Mouse (Mus musculus) cerebellum, adult 8-10 months (tissue): ENCODE data around the gene 9530077C05Rik.
A peak's percentile ranks its signal among the peaks of the same experiment; 100 is the strongest.
"Not testable (repeated sequence)": the region's sequence is repeated elsewhere in the genome, so short reads cannot be mapped to it uniquely, and the experiment has no call there.

ENCODE experiments used
- DNase-seq: peaks from one replicate; pipeline ENCODE4 v3.0.0; 2022

Gene 9530077C05Rik

DNA sequence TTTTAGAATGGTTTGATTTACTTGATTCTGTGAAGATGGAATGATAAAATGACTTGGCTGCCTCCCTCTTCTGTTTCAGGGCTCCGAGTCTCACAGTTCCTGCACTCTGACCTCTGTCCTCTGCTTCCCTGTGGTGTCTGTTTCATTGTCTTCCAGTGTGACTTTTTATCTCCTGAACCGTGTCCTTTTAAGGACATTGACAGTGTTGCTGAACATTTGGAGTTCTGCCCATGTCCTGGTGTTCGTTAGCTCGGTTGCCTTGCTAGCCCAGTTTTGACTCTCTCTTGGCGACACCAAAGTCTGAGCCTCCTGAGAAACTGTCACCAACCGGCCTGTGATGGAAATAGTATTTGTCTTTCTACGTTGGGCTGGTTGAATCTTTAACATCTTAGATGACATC lies 9.2 kb downstream of the 9530077C05Rik start:
- peak; percentile 26 for DNase-seq

DNA sequence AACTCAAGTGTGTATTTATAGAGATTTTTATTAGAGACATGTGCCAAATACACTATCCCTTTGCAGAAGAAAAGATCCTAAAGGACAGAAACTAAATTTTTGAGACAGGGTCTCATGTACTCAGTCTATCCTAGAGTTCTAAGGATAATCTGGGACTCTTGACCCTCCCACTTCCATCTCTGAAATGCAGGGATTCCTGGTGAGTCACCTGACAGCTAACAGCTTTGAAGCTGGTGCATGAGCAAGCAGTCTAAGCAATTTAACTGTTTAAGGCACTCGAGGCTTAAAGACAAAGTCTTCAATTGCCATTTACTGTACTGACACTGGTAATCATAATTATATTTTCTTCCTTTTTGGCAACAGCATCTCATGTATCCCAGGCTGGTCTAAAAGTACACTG lies 11.2 kb downstream of the 9530077C05Rik start:
- no peak for DNase-seq

DNA sequence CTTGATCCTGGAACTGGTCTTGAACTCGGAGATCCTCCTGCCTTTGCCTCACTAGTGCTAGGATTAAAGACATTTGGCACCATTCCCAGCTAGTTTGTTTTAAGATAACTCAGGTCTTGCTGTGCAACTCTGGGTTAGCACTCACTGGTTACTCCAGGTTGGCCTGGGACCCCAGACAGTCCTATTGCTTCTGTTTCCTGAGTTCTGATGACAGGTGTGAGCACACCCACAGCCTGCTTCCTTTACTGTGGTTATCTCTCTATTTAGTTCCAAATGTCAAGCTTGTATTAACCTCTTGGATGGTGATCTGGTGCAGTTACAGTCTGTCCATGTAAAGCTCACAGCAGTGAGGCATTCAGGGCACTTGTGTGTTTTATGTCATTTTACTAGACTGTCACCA lies 12.2 kb downstream of the 9530077C05Rik start:
- no peak for DNase-seq

DNA sequence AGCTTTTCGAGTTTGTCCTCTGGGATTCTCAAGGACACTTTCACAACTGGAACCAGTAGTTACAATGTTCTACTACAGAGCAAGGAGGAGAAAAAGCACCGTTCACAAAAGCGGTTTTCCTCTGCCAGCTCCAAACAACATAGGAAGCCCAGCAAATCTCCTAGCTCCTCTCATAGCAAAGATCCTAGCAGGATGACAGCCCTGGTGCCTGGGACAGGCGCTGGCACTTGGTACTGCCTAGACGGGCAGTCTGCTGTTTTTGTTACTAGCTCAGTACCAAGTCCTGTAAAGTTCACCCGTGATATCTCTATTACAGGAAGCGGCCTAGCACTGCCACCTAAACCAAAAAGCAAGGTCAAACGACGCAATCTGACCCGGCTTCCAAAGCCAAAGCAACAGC lies 12.9 kb downstream of the 9530077C05Rik start:
- DNase-seq, result no peak

DNA sequence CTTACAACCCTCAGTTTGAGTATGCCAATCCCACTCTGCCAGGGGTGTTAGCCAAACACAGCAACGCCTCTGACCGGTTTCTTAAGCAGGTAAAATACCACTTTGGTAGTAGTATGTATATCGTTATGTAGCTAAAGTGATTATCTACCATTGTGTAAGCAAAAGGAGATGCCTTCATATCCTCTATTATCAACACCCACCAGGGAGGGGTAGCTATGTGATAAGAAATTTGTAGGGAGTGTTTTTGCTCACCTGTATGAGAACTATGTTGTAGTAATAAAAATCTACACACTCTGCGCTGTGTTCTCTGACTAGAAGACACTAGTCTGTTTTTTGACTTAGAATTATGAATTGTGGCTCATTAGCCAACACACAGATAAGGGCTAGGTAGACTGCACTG lies 13.4 kb downstream of the 9530077C05Rik start:
- DNase-seq, result no peak

DNA sequence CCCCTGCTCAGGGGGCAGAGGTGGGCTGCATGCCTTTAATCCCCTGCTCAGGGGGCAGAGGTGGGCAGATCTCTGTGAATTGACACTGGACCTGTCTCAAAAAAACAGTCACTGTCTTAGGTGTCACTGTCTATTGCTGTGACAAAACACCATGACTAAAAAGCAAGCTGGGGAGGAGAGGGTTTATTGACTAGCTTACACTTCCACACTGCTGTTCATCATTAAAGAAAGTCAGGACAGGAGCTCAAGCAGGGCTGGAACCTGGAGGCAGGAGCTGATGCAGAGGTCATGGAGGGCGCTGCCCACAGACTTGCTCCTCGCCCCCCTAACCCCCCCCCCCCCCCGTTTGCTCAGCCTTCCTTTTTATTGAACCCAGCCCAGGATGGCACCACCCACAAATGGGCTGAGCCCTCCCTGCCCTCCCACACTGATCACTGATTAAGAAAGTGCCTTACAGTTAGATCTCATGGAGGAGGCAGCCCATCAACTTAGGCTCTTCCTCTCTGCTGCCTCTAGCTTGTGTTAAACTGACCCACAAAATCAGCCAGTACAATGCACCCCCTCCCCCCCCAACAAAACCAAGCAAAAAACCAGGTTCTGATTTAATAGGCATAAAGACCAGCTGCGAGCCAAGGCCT lies 16.8 kb downstream of the 9530077C05Rik start:
- no peak for DNase-seq

DNA sequence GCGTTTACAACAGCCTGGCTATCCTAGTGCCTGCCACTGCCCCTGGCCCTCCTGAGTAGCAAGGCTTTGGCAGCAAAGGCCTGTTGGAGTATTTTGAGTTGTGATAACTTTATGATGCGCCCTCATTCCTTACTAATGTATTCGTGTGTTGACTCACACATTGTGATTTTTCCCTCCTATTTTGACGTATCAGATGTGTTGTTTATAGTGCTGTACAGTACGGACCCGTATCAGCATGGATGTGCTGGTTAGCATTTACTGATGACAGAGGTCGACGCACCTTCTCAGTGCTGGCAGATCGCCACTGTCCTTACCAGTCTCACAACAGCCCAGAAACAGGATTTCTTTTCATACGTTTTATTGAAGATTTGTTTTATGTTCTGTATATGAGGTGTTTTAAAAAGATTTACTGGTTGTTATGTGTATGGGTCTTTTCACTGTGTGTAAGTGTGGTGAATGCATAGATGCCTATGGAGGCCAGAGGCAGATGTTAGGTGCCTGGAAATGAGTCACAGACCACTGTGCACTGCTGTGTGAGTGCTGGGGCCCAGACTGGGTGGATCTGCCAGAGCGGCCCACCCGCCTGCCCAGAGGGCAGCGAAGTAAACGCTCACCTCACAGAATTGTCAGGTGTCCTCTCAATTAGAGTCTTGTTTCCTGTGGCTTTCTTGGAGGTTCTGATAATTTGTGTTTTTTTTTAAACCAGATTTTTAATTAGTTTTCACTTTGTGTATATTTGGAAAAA lies 17.5 kb downstream of the 9530077C05Rik start:
- DNase-seq, result no peak

DNA sequence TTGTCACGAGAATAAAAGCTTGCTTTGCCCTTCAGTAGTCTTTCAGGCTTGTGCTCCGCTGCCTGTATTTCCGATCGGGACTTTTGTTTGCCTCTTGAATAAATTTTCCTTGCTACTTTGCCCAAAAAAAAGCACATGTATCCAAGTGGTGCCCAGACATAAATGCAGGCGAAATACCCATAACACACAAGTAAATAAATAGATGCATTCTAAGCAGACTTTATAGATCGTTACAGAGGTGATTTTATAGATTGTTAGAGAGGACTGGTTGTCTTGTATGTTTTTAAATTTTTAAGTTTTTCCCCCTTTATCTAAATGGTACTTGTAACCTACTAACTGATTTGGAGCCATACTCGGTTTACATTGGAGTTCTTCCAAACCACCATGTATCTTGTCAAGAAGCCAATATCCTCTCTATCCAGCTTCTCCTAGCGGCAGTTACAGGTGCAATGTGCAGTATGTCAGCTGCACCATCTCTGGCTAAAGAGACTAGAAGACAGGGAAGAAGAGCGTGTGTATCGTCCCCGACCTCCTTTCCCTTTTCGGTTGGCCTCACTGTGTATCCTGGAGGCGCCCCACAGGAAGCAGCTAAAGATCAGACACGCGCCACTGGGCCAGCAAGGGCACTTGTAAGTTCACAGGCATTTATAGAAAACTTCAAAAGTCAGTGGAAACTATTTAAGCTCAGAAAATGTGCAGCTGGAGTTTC lies 18.4 kb downstream of the 9530077C05Rik start:
- peak; percentile 23 for DNase-seq

DNA sequence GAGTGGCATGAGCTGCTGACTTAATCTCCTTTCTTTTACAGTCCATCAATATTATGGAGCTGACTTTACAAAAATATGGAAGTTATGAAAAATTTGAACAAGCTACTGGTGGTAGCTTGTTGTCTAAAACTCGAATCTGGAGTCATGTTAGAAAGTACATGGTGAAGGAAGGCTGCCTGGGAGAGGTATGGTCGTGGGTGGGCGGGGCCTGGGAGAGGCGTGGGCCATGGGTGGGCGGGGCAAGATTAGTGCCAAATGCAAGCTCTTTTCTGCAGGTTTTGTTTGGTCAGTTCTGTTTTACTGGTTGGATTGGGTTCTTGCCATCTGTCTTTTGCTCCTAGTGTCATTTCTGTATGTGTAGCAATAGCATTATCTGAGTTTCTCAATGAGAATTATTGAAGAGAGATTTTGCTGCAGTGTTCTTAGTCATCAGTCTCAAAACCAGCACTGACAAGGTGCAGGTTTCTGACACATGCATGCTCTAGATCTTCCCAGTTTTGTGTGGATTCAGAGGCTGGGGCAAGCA lies 19.1 kb downstream of the 9530077C05Rik start:
- no peak for DNase-seq

DNA sequence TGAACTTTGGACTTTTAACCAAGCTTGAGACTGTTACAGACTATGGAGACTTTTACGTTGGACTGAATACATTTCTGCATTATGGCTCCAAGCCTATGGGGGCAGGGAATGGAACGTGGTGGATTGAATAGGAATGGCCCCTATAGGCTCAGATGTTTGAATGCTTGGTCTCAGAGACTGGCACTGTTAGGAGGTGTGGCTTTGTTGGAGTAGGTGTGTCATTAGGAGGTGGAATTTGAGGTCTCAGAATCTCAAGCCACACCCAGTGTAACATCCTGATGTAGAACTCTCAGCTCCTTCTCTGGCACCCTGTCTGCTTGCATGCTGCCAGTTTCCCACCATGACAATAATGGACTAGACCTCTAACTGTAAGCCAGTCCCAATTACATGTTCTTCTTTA lies 21.9 kb downstream of the 9530077C05Rik start:
- DNase-seq, result no peak

DNA sequence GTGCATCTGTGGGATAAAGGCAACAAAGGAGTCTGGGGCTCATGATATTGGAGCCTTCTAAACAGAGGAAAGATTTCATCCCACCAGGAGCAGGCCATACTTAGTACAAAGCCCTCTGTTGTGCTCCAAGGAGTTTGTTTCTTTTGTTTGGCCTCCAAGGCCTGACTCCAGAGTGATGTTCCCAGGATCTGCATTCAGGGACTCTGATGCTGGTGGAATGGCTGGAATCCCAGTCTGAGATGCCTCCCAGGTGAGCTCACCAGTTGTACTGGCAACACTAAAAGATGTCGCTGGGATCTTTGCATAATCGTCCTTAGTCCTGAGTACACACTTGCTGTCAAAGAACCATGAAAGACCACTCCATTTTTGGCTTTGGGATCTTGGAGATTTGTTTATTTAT lies 22.8 kb downstream of the 9530077C05Rik start:
- DNase-seq, result no peak

DNA sequence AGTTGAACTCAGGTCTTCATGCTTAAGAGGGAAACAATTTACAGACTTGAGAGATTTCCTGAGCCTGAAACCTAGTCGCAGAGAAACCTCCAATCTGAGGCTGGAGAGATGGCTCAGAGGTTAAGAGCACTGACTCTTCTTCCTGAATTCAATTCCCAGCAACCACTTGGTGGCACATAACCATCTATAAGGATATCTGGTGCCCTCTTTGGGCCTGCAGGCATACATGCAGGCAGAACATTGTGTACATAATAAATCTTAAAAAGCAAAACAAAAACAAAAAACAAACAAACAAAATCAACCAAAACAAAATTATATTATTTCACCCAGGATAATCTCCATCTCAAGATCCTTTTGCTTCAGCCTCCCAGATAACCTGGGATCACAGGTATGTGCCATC lies 27.5 kb downstream of the 9530077C05Rik start:
- no peak for DNase-seq

DNA sequence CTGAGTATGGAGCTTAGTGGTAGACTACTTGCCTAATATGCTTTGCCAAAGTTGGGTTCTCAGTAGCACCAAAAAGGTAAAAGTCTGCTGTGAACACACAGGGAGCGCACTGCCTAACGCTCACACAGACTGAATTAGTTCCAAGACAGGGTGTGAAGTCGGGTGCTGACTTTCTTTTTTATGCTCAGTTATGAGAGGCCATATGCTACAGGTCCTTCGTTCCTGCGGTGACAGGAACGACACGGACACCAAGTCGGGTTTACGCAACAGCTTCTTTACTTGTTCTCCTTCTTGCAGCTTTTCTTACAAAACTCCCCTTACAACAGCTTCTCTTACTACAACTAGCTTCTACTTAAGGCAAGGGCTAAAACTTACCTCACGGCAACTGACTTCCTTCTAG lies 31.8 kb downstream of the 9530077C05Rik start:
- no peak for DNase-seq

DNA sequence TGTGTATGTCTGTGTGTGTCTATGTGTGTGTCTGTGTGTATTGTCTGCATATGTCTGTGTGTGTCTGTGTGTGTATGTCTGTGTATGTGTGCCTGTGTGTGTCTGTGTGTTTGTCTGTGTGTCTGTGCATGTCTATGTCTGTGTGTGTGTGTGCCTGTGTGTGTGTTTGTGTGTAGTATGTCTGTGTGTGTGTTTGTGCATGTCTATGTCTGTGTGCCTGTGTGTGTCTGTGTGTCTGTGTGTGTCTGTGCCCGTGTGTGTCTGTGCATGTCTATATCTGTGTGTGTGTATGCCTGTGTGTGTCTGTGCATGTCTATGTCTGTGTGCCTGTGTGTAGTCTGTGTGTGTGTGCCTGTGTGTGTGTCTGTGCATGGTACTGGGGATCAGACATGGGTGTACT lies 33.8 kb downstream of the 9530077C05Rik start:
- no peak for DNase-seq

DNA sequence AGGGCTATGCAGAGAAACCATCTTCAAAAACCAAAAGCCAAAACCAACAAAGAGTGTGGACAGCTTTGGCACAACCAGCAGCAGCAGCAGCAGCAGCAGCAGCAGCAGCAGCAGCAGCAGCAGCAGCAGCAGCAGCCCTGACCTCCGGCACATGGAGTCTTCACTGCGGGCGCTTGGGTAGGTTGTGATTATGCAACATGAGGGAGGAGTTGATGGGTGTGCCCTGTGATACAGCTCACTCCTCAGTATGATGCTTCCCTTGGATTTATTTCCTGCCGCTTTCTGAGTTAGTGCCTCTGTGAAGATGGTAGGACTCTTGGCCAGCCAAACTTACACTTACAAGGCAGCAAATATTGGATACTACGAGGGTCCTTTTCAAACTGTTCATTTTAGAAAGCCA lies 35.9 kb downstream of the 9530077C05Rik start:
- no peak for DNase-seq

DNA sequence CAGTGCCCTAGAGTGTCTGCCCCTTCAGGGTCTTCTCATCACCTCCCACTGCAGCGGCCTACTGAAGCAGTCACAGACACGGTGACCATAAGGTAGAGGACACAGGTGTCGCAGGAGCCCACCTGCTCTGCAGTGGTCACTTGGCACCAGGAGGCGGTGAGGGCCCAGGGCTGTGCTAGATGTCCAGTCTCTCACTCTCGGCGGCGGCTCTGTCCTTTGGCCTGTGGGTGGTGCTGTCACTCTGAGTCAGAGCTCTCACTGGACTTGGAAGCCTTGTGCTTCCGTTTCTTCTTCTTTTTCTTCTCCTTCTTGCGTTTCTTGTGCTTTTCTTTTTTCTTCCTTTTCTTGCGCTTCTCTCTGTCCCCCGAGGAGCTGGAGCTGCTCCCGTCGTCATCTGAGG lies 37.1 kb downstream of the 9530077C05Rik start:
- no peak for DNase-seq

DNA sequence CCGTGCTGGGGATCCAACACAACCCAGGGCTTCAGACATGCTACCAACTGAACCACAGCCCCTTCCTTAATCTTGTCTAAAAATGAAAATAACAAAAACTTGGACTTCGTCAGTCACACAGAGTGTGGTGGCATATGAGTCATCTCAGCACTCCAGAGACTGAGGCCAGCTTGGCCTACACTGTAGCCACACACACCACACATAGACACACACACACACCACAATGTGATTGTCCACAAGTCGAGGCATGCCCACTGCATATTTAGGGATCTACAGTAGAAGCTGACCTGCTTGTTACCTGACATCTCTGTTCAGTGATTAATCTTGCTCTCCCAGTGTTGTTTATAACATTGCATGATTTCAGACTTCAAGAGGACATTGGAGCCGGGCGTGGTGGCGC lies 37.9 kb downstream of the 9530077C05Rik start:
- no peak for DNase-seq

DNA sequence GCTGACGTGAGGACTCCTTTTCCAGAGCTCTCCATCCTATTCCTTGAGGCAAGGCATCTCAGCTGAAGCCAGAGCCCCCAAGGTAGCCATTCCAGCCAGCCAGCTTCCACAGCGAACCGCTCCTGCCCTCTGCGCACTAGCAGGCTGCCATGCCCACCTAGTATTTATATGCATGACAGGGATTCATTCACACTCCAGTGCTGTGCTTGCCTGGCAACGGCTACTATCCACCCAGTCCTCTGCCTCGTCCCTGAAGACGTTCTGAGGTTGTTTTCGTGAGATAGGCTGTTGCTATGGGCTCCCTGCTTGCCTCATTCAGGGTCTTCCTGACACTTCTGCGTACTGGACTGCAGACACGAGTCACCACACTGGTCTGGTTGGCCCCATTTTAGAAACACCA lies 41.4 kb downstream of the 9530077C05Rik start:
- no peak for DNase-seq

DNA sequence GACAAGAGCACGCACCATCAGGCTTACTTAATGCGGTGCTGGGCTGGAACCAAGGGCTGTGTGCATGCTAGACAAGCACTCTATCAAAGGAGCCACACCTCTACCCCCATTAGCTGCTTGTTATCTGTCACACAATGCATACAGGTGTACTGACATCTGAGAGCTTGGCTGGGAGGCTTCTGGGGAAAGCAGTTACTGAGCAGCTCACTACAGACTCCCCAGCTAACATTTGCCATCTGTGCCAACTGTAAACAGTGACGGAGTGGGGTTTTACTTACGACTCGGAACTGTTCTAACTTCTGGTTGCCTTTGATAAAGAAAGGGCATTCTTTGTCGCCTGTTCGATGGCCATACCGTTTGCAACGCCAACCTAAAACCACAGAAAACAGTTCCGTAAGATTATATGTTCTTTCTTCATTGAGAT lies 42.2 kb downstream of the 9530077C05Rik start:
- no peak for DNase-seq

DNA sequence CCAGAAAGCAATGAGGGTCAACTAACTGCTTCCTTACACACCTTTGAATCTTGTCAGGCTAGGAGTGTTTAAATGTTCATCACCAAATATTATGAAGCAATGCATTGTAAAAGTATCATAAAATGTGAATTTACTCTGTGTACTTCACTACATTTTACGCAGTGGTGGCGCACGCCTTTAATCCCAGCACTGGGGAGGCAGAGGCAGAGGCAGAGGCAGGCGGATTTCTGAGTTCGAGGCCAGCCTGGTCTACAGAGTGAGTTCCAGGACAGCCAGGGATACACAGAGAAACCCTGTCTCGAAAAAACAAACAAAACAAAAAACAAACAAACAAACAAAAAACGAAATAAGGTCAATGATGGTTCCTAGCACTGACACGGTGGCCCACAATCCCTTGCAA lies 42.7 kb downstream of the 9530077C05Rik start, which contains the start of gene Gm17545:
TSS of gene Gm17545 (plus strand) at position 301 of the 400 bp plus-strand sequence.
- not testable (repeated sequence) for DNase-seq

DNA sequence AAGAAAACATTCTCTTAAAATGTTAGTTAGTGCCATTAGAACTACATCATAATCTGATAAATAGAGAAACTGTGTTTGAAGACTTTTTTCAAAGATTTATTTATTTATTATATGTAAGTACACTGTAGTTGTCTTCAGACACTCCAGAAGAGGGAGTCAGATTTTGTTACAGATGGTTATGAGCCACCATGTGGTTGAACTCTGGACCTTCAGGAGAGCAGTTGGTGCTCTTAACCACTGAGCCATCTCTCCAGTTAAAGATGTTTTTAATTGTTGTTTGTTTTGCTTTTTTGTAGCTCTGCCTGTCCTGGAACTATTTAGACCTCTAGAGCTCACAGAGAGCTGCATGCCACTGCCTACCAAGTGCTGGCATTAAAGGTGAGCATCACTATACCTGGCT lies 43.7 kb downstream of the 9530077C05Rik start:
- DNase-seq, result no peak

DNA sequence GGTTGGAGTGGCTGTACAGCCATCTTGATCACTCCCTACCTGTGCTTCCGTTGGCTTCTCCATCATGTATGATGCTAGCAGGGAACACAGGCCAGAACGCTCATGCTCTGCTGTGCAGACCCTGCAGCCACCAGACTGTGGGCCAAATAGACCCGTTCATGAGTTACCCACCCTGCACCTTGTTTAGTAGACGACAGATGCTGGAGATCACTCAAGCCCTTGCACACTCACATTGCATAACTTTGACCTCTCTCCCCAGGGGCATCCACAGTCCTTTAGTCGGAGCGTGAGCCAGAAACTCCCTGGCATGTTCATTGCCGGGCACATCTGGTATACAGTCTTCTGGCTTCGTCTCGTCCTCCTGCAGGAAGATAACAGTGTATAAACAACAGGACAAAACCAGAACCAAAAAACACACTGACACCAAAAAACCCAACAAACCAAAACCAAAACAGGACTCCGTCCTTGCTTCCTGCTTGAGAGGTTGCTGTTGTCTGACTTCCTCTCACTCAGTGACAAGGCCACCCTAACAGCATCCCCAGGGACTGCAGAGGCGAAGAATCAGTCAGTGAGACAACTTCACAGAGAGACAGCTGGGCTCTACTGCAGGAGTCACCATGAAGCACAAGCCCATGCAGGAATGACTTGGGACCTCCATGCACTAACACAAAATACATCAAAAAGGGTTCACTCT lies 46.0 kb downstream of the 9530077C05Rik start:
- DNase-seq, result no peak

DNA sequence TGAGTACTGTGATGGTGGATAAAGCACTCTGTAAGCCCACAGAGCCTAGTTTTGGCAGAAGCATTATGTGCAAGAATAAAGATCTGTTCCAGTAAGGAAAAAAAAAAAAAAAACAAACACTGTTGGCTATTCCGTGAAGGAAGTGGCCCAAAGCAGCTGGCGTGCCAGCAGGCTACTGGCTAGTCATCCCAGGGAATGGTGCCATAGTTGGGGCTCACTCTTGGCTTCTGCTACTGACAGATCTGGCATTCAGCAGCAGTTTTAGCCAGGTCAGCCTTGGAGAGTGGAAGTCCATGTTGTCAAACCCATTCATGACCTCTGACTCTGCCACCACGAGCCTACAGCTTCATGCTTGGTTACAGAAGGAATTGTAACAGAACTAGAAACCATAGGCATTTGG lies 50.6 kb downstream of the 9530077C05Rik start:
- DNase-seq, result peak; percentile 94
